Mouse (Mus musculus): ENCODE data around the gene Cnpy3. TPM values are rescaled to one million over a fixed set of nuclear protein-coding genes. Genes with fewer than 3 reads are reported as not detected.
A peak's percentile ranks its signal among the peaks of the same experiment; 100 is the strongest.

Cnpy3 gene
- total and polyA plus RNA-seq, 2 experiments from 2014 or later = 72.4 to 79.1 TPM

DNA sequence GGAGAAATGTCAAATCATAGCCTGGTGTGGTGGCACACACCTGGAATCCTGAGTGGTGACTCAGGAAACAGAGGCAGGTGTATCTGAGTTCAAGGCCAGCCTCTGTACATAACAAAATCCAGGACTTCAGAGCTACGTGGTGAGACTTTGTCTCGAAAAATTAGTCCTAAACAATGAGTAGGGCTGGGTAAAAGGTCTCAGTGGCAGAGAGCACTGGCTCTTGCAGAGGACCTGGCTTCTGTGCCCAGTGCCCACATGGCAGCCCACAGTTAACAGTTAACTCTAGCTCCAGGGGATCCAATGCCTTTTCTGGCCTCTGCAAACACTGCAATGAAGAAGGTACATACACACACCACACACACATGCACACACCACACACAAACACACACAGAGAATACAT, 4.2 kb downstream of the Cnpy3 start:
- TF ChIP-seq CTCF (IDR thresholded peaks at IDR 0.05; ENCODE audit: low read depth) = no peak
- ATAC-seq = no peak

DNA sequence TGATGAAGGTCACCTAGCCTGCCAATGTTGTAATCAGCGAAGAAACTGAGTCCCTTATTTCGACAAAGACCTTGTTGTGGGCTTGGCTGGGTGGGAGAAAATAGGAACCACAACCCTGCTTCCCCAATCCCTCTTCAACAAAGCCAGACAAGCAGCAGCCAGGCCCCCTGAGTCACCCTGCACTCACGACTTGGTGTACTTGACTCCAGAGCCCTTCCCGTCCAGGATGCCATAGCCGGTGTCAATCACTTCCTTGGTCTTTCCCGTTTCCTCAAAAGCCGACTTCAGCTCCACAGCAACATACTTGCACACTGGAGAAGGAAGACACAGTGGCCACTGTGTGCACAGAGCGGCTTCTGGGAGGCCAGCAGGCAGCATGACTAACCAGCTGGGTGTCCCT, 4.8 kb downstream of the Cnpy3 start:
- Histone ChIP-seq H3K4me1 (ENCODE audit: insufficient read depth, low read length) (peaks cover 7% of the 10 kb centered on the region; the same call in 1 of the 2 replicates), H3K27me3 (ENCODE audit: insufficient read depth, low read length) (no peaks in the 10 kb centered on the region), H3K27ac (no peak overlapping the region), H3K36me3 (ENCODE audit: insufficient read depth, low read length) (peaks cover 18% of the 10 kb centered on the region), H3K9me3 (ENCODE audit: low read length) (no peaks in the 10 kb centered on the region), H3K4me3 (ENCODE audit: low read length) (no peak overlapping the region), H3K4me2 (ENCODE audit: low read depth, low read length) (no peak overlapping the region), H3K9ac (replicated peaks; ENCODE audit: low read length) (no peak overlapping the region)
- TF ChIP-seq CTCF (IDR thresholded peaks at IDR 0.05; ENCODE audit: low read depth) = no peak
- no peak for ATAC-seq
- WGBS = 78% methylated on average over 8 of the region's 8 CpGs
- no peak for DNase-seq (ENCODE audit: low spot score)

More for the DNA sequence above, 4.2 kb downstream of the Cnpy3 start:
- no peak overlapping the region for H3K4me2 ChIP-seq (ENCODE audit: low read depth, low read length)
- H3K9me3 ChIP-seq (ENCODE audit: low read length) = no peaks in the 10 kb centered on the region
- H3K27me3 ChIP-seq (ENCODE audit: insufficient read depth, low read length) = no peaks in the 10 kb centered on the region
- DNase-seq (ENCODE audit: low spot score) = no peak
- H3K36me3 ChIP-seq (ENCODE audit: insufficient read depth, low read length) = peaks cover 16% of the 10 kb centered on the region
- no peak overlapping the region for H3K9ac ChIP-seq (replicated peaks; ENCODE audit: low read length)
- H3K4me1 ChIP-seq (ENCODE audit: insufficient read depth, low read length) = peaks cover 7% of the 10 kb centered on the region; the same call in 1 of the 2 replicates
- no peak overlapping the region for H3K4me3 ChIP-seq (ENCODE audit: low read length)
- WGBS = 88% methylated on average over 2 of the region's 2 CpGs
- H3K27ac ChIP-seq = no peak overlapping the region

DNA sequence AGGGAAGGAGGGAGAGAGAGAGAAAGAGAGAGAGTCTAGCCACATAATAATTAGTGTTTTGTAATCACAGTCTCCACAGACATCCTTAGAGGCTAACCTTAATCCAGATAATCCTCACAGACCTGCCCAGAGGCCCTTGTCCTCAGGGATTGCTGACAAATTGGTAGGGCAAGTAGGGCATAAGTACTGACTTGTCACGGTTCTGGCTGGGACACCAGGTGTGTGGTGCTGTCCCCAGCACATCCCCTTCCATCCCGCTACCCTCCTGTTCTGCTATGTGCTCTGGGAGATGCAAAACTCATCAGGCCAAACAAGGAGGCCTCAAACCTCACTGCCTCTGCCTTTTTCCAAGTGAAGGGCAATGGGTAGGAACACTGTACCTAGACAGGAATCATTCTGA, 6.5 kb downstream of the Cnpy3 start:
- 85% methylated on average over 2 of the region's 2 CpGs for WGBS
- no peak overlapping the region for H3K27ac ChIP-seq
- TF ChIP-seq CTCF (IDR thresholded peaks at IDR 0.05; ENCODE audit: low read depth) = no peak
- ATAC-seq (no peak), DNase-seq (ENCODE audit: low spot score) (no peak)
- H3K27me3 ChIP-seq (ENCODE audit: insufficient read depth, low read length) = no peaks in the 10 kb centered on the region
- H3K9ac ChIP-seq (replicated peaks; ENCODE audit: low read length) = no peak overlapping the region
- H3K9me3 ChIP-seq (ENCODE audit: low read length) = no peaks in the 10 kb centered on the region
- H3K4me2 ChIP-seq (ENCODE audit: low read depth, low read length) = no peak overlapping the region
- H3K36me3 ChIP-seq (ENCODE audit: insufficient read depth, low read length) = peaks cover 18% of the 10 kb centered on the region
- H3K4me1 ChIP-seq (ENCODE audit: insufficient read depth, low read length) = peaks cover under 1% of the 10 kb centered on the region; the same call in 1 of the 2 replicates
- H3K4me3 ChIP-seq (ENCODE audit: low read length) = no peak overlapping the region

DNA sequence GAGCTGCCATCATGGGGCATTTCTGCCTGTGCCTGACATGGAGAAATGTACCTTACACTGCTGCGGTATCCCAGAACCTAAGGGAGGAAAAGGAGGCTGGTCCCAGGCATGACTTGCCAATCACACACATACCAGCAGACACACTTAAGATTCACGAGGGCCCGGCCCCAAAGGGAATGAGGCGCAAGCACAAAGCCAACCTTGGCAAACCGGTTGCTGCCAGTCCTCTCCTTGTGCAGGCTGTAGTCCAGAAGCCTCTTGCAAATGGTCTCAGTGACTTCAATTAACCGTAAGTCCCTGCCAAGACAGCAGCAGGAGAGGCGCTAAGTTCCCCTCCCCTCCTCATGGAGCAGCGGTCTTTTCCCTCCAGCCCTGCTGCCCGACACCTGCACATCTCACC, 9.0 kb downstream of the Cnpy3 start:
- ATAC-seq (no peak), DNase-seq (ENCODE audit: low spot score) (peak; percentile 8)
- H3K4me3 ChIP-seq (ENCODE audit: low read length) = no peak overlapping the region
- peaks cover 18% of the 10 kb centered on the region for H3K36me3 ChIP-seq (ENCODE audit: insufficient read depth, low read length)
- 73% methylated on average over 9 of the region's 9 CpGs for WGBS
- no peaks in the 10 kb centered on the region for H3K4me1 ChIP-seq (ENCODE audit: insufficient read depth, low read length)
- no peak overlapping the region for H3K27ac ChIP-seq
- H3K9ac ChIP-seq (replicated peaks; ENCODE audit: low read length) = no peak overlapping the region
- H3K4me2 ChIP-seq (ENCODE audit: low read depth, low read length) = no peak overlapping the region
- H3K9me3 ChIP-seq (ENCODE audit: low read length) = no peaks in the 10 kb centered on the region
- no peak for TF ChIP-seq CTCF (IDR thresholded peaks at IDR 0.05; ENCODE audit: low read depth)
- no peaks in the 10 kb centered on the region for H3K27me3 ChIP-seq (ENCODE audit: insufficient read depth, low read length)

DNA sequence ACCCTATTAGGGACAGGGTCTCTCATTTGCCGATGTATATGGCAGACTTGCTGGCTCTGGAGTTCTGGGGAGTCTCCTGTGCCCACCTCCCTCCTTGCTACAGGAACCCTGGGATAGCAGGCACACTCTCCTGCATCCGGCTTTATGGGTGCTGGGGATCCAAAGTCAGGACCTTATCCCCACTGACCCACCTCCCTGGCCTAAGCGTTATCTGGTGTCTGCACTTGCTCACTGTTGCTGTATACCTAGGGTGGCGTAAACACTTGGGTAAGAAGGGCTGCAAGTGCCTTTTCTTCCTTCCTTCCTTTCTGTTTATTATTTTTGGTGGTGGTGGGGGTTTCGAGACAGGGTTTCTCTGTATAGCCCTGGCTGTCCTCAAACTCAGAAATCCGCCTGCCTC, 10.7 kb downstream of the Cnpy3 start:
- Histone ChIP-seq H3K9me3 (ENCODE audit: low read length) (no peaks in the 10 kb centered on the region), H3K27me3 (ENCODE audit: insufficient read depth, low read length) (no peaks in the 10 kb centered on the region), H3K27ac (no peak overlapping the region), H3K9ac (replicated peaks; ENCODE audit: low read length) (no peak overlapping the region), H3K4me2 (ENCODE audit: low read depth, low read length) (no peak overlapping the region), H3K36me3 (ENCODE audit: insufficient read depth, low read length) (peaks cover 21% of the 10 kb centered on the region), H3K4me1 (ENCODE audit: insufficient read depth, low read length) (no peaks in the 10 kb centered on the region), H3K4me3 (ENCODE audit: low read length) (no peak overlapping the region)
- TF ChIP-seq CTCF (IDR thresholded peaks at IDR 0.05; ENCODE audit: low read depth) = no peak
- WGBS = 95% methylated on average over 6 of the region's 6 CpGs
- no peak for ATAC-seq
- DNase-seq (ENCODE audit: low spot score) = no peak

DNA sequence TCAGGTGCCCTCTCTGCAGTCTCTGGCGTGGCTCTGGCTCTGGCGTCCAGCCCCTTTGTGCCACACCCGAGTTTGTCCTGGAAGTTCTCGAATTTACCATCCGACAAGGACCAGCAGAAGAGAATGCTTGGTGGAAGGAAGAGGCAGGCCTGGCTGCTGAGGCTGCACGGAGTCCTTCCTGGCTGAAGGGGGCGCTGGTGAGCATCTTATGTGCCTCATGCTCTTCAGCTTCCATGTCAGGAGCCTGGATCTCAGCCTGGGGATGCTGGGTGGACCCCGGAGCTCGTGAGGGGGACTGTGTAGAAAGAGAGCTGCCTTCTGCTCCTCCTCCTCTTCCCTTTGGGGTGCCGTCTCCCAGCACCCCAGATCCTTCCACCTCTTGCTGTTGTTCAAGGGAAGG, 15.9 kb downstream of the Cnpy3 start:
- Histone ChIP-seq H3K4me3 (ENCODE audit: low read length) (no peak overlapping the region), H3K4me2 (ENCODE audit: low read depth, low read length) (no peak overlapping the region), H3K9ac (replicated peaks; ENCODE audit: low read length) (no peak overlapping the region), H3K27me3 (ENCODE audit: insufficient read depth, low read length) (no peaks in the 10 kb centered on the region), H3K4me1 (ENCODE audit: insufficient read depth, low read length) (no peaks in the 10 kb centered on the region), H3K36me3 (ENCODE audit: insufficient read depth, low read length) (peaks cover 12% of the 10 kb centered on the region), H3K9me3 (ENCODE audit: low read length) (no peaks in the 10 kb centered on the region), H3K27ac (no peak overlapping the region)
- TF ChIP-seq CTCF (IDR thresholded peaks at IDR 0.05; ENCODE audit: low read depth) = peak; percentile 51
- 61% methylated on average over 9 of the region's 10 CpGs for WGBS
- DNase-seq (ENCODE audit: low spot score) (peak; percentile 32), ATAC-seq (0 out of 2 replicates have a peak, but pooled peaks have one; percentile 21)

DNA sequence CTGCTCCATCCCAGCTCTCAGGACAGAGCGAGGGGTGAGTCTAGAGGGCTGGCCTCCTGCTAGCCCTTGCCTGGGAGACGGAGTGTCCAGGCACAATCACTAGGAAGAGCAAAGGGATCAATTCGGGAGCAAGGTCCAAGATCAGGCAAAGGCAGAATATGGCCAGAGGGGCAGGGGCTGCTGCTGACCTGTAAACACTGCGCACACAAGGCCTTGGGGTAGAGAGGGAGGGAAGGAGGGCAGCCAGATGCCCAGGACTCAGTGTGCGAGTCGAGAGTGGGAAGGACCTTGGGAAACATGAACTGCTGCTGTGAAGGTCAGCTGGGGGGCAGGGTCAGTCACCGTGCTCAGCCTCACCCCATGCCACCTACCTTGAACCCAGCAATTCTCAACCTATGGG, 16.7 kb downstream of the Cnpy3 start:
- 86% methylated on average over 7 of the region's 7 CpGs for WGBS

More for the DNA sequence above, 16.7 kb downstream of the Cnpy3 start:
- DNase-seq (ENCODE audit: low spot score) (no peak), ATAC-seq (no peak)
- Histone ChIP-seq H3K36me3 (ENCODE audit: insufficient read depth, low read length) (peaks cover 12% of the 10 kb centered on the region), H3K4me1 (ENCODE audit: insufficient read depth, low read length) (no peaks in the 10 kb centered on the region), H3K27ac (no peak overlapping the region), H3K27me3 (ENCODE audit: insufficient read depth, low read length) (no peaks in the 10 kb centered on the region), H3K9ac (replicated peaks; ENCODE audit: low read length) (no peak overlapping the region), H3K4me3 (ENCODE audit: low read length) (no peak overlapping the region), H3K4me2 (ENCODE audit: low read depth, low read length) (no peak overlapping the region), H3K9me3 (ENCODE audit: low read length) (no peaks in the 10 kb centered on the region)
- no peak for TF ChIP-seq CTCF (IDR thresholded peaks at IDR 0.05; ENCODE audit: low read depth)

Measured in hindbrain, postnatal 0 days (tissue).